Mouse (Mus musculus): ENCODE data around the gene Psmg3. TPM values are rescaled to one million over a fixed set of nuclear protein-coding genes. Genes with fewer than 3 reads are reported as not detected.

Psmg3 gene
- polyA plus RNA-seq, 1 experiment: 57.7 TPM

DNA sequence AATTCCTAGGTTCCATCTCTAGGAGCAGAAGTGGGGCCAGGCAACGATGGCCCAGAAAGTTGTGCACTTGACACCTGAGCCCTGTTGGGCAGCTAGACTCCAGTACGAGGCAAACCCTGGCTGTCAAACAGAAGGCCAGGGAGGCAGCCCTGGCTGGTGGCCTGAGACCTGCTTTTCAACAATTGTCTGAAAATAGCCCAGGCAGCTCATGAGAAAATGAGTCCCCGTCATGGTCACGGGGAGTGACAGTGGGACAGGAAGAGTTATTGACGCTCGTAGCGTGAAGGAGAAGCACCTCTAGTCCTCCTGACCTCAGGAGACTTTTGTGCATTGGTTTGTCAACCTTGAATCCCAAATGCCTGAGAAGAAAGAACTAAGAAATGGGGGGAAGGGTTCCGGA is 45.3 kb downstream of the Psmg3 start:
- Histone ChIP-seq H3K27me3 (ENCODE audit: control insufficient read depth, insufficient read depth, insufficient read length) (no peaks in the 10 kb centered on the region), H3K36me3 (ENCODE audit: control insufficient read depth, insufficient read depth) (no peaks in the 10 kb centered on the region), H3ac (ENCODE audit: control insufficient read depth, insufficient read length) (no peak overlapping the region), H3K4me2 (ENCODE audit: low read depth) (no peak overlapping the region), H3K79me2 (ENCODE audit: control insufficient read depth, insufficient read depth) (no peaks in the 10 kb centered on the region), H3K4me3 (no peak overlapping the region)
- no peak for TF ChIP-seq MYOG (IDR thresholded peaks at IDR 0.05; ENCODE audit: control insufficient read depth in 1 of 3, insufficient read depth in 1 of 3, insufficient read length in 2 of 3, low read depth in 2 of 3)
- no peak for TF ChIP-seq REST (IDR thresholded peaks at IDR 0.05; ENCODE audit: insufficient read depth, insufficient read length)
- no peak for TF ChIP-seq TCF12 (IDR thresholded peaks at IDR 0.05; ENCODE audit: insufficient read depth, poor library complexity, severe bottlenecking)
- no peak for TF ChIP-seq CEBPB (IDR thresholded peaks at IDR 0.05; ENCODE audit: insufficient read depth, poor library complexity, severe bottlenecking)

DNA sequence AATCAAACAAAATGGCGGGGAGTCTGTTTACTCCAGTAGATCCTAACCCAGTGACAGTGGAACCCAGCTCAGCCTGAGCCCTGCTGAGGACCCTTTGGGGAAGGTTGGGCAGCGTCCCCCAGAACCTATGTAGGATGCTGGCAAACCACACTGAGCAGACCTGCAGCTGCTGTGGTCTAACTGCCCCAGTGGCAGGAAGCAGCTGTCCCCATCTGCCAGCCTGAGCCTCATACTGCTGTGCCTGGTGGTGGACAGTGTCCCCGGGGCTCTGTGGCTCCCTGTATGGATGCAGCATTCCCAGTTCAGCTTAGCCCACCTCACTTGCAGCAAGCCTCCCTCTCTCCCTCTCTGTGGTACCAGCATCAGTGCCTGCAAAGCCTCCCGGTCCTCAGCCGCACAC is 49.7 kb downstream of the Psmg3 start:
- H3ac ChIP-seq (ENCODE audit: control insufficient read depth, insufficient read length): no peak overlapping the region
- H3K79me2 ChIP-seq (ENCODE audit: control insufficient read depth, insufficient read depth): peaks cover 10% of the 10 kb centered on the region
- H3K36me3 ChIP-seq (ENCODE audit: control insufficient read depth, insufficient read depth): no peaks in the 10 kb centered on the region
- H3K4me3 ChIP-seq: no peak overlapping the region
- no peak overlapping the region for H3K4me2 ChIP-seq (ENCODE audit: low read depth)
- no peak for TF ChIP-seq USF1 (IDR thresholded peaks at IDR 0.05; ENCODE audit: low read depth)
- no peak for TF ChIP-seq MAX (IDR thresholded peaks at IDR 0.05; ENCODE audit: low read depth)
- peak in 2 of 3 experiments; percentile 84 to 90 for TF ChIP-seq MYOG (IDR thresholded peaks at IDR 0.05; ENCODE audit: control insufficient read depth in 1 of 3, insufficient read depth in 1 of 3, insufficient read length in 2 of 3, low read depth in 2 of 3)
- TF ChIP-seq REST (IDR thresholded peaks at IDR 0.05; ENCODE audit: insufficient read depth, insufficient read length): no peak
- no peak for TF ChIP-seq SRF (IDR thresholded peaks at IDR 0.05; ENCODE audit: control insufficient read depth, insufficient read length, low read depth)
- no peak for TF ChIP-seq POLR2A (IDR thresholded peaks at IDR 0.05; ENCODE audit: insufficient read length, low read depth)
- peak in 2 of 3 experiments; percentile 85 to 97 for TF ChIP-seq MYOD1 (IDR thresholded peaks at IDR 0.05; ENCODE audit: control insufficient read depth in 1 of 3, insufficient read length in 2 of 3, low read depth in 2 of 3)
- TF ChIP-seq CEBPB (IDR thresholded peaks at IDR 0.05; ENCODE audit: insufficient read depth, poor library complexity, severe bottlenecking): no peak
- TF ChIP-seq TCF3 (IDR thresholded peaks at IDR 0.05; ENCODE audit: insufficient read length, low read depth): peak; percentile 64
- TF ChIP-seq E2F4 (IDR thresholded peaks at IDR 0.05; ENCODE audit: insufficient read depth): no peak
- TF ChIP-seq POLR2AphosphoS2 (IDR thresholded peaks at IDR 0.05; ENCODE audit: insufficient read length, low read depth): no peak
- TF ChIP-seq TCF12 (IDR thresholded peaks at IDR 0.05; ENCODE audit: insufficient read depth, poor library complexity, severe bottlenecking): no peak
- H3K27me3 ChIP-seq (ENCODE audit: control insufficient read depth, insufficient read depth, insufficient read length): no peaks in the 10 kb centered on the region

DNA sequence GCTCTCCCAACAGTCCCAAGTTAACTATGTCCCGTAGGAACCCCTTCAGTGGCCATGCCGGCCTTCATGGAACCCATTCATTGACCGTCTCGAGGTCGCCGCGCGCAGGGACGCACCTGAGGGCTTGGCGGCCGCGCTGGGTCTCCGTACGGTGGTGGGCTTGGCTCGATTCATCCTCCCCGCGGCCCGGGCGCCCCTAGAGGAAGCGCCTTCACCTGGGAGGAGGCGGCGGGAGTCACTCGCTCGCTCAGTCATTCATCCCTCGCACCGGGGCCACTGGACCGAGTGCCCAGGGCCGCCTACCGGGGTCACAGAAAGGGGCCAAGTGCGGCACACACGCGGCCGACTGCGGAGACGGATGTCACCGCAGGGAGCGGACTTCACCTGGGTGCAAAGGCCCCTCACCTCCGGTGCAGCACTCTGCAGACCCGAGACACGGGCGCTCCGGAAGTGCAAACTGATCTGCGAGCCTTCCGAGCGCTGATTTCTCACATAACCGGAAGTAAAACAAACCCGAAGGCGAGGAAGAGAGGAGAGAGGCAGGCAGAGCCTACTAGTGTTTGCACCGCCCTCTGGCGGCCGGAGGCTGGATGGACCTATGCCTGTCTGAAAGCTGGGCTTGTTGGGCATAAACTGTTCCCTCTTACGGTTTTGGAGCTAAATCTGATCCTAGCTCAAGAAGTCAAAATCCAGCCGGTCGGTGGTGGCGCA is 51.3 kb downstream of the Psmg3 start, which contains the start of gene Ints1:
TSS of gene Ints1 (minus strand) at position 459 of the 711 bp plus-strand sequence.
- peak within 1 kb of the TSS; percentile 25 for H3ac ChIP-seq (ENCODE audit: control insufficient read depth, insufficient read length)
- no peaks in the 10 kb centered on the region for H3K27me3 ChIP-seq (ENCODE audit: control insufficient read depth, insufficient read depth, insufficient read length)
- peak within 1 kb of the TSS; percentile 55 for H3K4me3 ChIP-seq
- peaks cover 10% of the 10 kb centered on the region for H3K79me2 ChIP-seq (ENCODE audit: control insufficient read depth, insufficient read depth)
- TF ChIP-seq MAX (IDR thresholded peaks at IDR 0.05; ENCODE audit: low read depth) (no peak), POLR2AphosphoS2 (IDR thresholded peaks at IDR 0.05; ENCODE audit: insufficient read length, low read depth) (peak; percentile 63), TCF3 (IDR thresholded peaks at IDR 0.05; ENCODE audit: insufficient read length, low read depth) (no peak), CEBPB (IDR thresholded peaks at IDR 0.05; ENCODE audit: insufficient read depth, poor library complexity, severe bottlenecking) (no peak), REST (IDR thresholded peaks at IDR 0.05; ENCODE audit: insufficient read depth, insufficient read length) (no peak), POLR2A (IDR thresholded peaks at IDR 0.05; ENCODE audit: insufficient read length, low read depth) (peak; percentile 73), USF1 (IDR thresholded peaks at IDR 0.05; ENCODE audit: low read depth) (no peak), E2F4 (IDR thresholded peaks at IDR 0.05; ENCODE audit: insufficient read depth) (no peak), SRF (IDR thresholded peaks at IDR 0.05; ENCODE audit: control insufficient read depth, insufficient read length, low read depth) (no peak), MYOG (IDR thresholded peaks at IDR 0.05; ENCODE audit: control insufficient read depth in 1 of 3, insufficient read depth in 1 of 3, insufficient read length in 2 of 3, low read depth in 2 of 3) (peak in 1 of 3 experiments; percentile 12), MYOD1 (IDR thresholded peaks at IDR 0.05; ENCODE audit: control insufficient read depth in 1 of 3, insufficient read length in 2 of 3, low read depth in 2 of 3) (no peak), TCF12 (IDR thresholded peaks at IDR 0.05; ENCODE audit: insufficient read depth, poor library complexity, severe bottlenecking) (no peak)
- no peaks in the 10 kb centered on the region for H3K36me3 ChIP-seq (ENCODE audit: control insufficient read depth, insufficient read depth)
- peak within 1 kb of the TSS; percentile 79 for H3K4me2 ChIP-seq (ENCODE audit: low read depth)

Other genes starting within 250 kb of the Psmg3 start
- 6.1 TPM for gene Micall2, start 90.5 kb downstream of the Psmg3 start, polyA plus RNA-seq (2012; fragmentation: generic; extraction: Trizol)
- 46.4 TPM for gene Ints1, start 51.2 kb downstream of the Psmg3 start, polyA plus RNA-seq (2012; fragmentation: generic; extraction: Trizol)
- gene Mafk, start 35.4 kb downstream of the Psmg3 start, polyA plus RNA-seq (2012; fragmentation: generic; extraction: Trizol): 19.8 TPM
- gene Tmem184a, start 7.0 kb downstream of the Psmg3 start, polyA plus RNA-seq (2012; fragmentation: generic; extraction: Trizol): 7.2 TPM
- gene Gm26938, start 478 bp downstream of the Psmg3 start, polyA plus RNA-seq (2012; fragmentation: generic; extraction: Trizol): not detected
- 0.10 TPM for gene Elfn1, start 81.1 kb upstream of the Psmg3 start, polyA plus RNA-seq (2012; fragmentation: generic; extraction: Trizol)